Mouse (Mus musculus) spleen, adult 12 weeks (tissue): ENCODE data around the gene Foxo1.

Experiments used
- DNase-seq: peaks from one replicate; pipeline ENCODE4 v3.0.0; 2022; ENCODE audit warnings: low spot score

Gene Foxo1

DNA sequence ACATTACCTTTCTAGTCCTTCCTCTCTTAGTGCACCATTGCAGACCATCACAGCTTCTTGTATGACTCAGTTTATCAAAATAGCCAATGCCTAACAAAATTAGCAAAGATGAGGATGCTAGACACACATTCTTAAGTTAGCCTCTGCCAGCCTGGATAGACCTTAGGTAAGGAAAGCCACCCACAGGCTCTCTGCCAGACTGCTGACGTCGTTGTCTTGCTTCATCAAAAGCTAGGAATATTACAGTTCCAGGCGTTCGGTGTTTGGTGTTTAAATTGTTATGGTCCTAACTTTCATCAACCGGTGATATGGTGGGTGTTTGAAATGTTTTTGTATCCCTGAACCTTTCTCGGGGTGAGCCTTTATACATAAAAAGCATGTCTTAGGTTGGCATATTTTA, 96.4 kb downstream of the Foxo1 start:
- DNase-seq: no peak

DNA sequence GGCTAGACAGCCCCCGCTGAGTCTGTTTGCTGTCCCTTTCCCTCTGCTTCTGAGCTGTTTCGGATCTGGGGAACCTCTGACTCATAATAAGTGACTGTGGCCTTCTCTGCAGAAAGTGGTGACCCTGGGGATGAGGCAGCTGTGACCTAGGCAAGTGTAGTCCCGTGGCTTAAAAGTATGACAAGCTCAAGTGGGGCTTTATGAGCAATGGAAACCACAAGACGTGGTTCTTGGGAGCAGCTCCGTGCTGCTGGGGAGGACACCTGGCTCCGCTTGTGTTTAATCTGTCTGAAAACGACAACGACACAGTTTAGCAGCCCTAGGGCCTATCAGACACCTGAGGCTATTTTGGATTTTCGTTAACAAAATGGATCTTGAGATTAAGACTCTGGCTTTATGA, 101.1 kb downstream of the Foxo1 start:
- no peak for DNase-seq

DNA sequence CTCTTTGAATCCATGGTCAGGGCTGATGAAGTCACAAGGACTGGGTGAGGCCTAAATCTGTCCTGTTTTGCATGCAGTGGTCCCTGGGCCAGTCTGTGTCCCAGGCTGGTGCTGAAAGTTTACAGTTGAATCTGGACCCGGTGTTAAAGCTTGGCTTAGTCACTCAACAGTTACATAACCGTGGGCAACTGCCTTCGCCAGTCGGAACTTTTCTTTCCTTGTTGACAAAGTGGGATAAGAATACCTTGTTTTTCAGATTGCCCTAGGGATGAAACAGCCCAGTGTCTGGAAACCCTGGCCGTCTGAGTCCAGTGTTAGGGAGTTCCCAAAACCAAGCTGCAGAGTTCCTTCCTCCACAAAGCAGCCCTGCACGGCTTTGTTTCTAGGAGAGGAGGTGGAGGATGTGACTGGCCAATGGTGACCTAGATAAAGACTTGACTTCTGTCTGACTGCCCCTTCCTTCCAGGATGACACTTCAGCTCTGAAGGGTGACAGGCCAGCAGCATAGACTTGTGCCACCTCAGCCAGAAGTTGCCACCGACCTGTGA, 101.8 kb downstream of the Foxo1 start:
- no peak for DNase-seq

DNA sequence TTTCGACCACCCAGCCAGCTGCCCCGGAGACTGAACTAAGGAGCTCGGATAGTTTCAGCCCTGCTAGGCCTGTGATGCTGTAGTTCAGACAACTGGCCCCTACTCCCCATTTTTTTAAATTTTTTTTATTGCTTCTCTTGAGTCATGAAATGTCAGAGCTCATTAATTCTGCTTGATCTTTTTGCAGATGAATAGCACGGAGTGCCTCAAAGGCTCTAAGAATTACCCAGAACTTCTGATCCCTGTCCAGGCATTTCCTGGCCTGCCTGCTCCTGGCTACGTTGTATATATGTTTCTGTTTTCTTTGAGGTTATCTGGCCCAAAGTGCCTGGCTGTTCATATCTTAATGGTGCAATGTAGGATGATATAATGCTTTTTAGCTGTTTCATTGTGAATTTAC, 108.8 kb downstream of the Foxo1 start:
- no peak for DNase-seq

DNA sequence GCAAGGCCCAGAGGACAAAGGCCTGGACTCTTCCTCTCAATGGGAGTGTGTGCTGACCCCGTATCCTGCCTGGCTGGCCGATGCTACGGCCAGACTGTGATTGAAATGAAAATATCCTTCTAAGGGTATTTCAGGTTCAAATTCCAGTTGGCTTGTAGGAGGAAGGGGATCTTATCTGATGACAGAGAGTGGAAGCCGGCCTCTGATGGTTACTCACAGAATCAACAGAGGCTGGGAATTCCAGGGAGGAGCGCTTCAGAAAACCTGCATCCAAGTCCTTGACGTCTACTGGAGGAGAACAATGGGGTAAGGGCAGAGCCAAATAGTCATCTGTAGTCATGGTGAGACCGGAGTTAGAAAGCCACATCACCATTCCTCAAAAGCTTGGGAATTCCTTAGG, 115.2 kb downstream of the Foxo1 start:
- DNase-seq: no peak

DNA sequence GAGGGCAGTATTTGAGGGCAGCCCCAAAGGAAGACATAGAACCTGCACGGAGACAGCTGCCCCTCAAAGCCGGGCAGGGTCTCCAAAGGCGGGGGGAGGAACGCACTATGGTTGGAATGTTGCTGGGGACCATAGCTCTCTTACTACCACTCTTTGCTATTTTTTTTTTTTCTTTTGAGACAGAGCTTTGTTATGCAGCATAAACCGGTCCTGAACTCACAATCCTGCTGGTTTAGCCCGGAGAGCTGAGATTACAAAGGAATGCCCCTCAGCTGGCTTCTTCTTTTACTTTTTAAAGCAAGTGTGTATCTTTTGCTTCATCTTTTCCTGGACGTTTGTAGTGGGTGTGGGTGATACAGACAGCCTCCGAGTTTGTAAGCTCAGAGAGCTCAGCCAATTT, 118.2 kb downstream of the Foxo1 start:
- no peak for DNase-seq

DNA sequence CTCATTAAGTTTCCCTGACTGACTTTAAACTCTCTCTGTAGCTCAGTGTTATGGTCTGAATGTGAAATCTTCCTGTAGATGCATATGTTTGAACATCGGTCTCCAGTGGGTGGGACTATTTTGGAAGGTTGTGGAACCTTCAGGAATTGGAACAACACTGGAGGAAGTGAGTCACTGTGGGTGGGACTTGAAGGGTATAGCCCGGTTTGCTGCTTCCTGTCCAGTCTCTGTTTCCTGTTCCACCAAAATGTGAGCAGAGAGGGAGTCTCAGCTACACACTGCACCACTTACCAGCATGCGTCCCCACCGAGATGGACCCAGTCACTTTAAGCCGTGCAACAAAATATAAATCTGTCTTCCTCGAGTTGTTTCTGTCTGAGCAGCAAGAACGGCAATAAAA, 122.2 kb downstream of the Foxo1 start:
- no peak for DNase-seq

DNA sequence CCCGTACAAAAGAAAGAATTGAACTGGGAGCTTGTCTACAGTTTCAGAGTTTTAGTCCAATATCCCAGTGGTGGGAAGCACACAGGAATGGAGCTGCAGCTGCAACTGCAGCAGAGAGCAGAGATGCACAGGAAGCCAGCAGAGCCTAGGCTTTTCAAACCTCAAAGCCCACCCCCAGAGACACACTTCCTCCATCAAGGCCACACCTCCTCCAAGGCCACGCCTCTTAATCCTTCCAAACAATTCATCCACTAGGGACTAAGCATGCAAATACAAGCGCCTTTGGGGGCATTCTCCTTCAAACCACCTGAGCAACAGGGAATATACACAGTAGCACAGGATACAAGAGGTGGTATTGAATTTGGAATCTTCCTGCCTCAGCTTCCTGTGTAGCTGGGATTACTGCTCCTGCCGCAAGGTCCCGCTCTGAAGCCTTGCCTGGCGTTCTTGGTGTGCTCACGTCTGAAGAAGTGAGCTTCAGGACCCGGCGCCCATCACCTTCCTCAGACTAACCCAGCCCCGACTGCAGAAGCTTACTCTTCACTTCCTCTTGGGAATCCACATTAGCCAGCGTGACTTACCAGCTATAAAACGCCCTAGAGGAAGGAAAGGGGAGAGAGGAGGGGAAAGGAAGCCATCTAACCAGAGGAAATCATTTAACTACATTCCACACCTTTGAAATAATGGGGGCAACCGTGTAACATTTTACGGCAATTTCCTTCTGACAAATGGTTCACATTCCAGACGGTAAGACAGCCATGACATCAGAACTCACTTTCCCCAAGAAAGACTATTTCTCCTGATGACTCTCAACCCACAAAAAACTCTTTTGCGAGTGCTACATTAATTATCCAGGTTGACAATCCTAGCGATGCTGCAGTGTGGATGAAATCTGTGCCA, 122.9 kb downstream of the Foxo1 start:
- no peak for DNase-seq

DNA sequence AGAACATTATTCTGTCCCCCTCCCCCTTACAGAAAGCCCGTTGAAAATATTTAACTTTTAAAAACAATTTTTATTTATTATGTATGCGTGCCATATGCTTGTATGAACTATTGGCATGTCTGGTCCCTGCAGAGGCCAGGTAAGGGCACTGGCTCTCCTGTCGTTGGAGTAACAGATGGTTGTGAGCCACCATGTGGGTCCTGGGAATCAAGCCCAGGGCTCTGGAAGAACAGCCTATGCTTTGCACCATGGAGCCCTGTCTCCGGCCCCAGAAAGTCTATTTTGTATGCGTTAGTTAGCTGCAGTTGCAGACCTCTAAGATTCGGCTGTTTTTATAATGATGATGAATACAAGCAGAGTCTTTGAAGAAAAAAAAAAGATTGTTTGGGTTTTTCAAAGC, 123.8 kb downstream of the Foxo1 start:
- DNase-seq: no peak

DNA sequence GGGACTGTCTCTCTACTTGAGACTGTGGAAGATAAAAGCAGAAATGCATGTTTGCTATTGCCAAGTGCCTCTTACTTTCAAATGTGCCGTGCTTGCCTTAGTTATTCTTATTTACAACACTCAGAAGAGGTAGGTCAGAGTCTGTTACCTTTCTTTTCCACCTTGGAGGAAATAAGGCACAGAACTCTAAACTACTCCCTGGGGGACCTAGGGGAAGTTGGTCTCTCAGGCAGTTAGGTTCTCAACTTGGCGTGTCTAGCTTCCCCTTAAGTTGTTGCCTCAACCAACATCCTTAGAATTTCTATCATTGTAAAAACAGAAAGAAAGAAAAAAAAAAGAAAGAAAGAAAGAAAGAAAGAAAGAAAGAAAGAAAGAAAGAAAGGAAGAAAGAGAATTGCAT, 124.4 kb downstream of the Foxo1 start:
- no peak for DNase-seq

DNA sequence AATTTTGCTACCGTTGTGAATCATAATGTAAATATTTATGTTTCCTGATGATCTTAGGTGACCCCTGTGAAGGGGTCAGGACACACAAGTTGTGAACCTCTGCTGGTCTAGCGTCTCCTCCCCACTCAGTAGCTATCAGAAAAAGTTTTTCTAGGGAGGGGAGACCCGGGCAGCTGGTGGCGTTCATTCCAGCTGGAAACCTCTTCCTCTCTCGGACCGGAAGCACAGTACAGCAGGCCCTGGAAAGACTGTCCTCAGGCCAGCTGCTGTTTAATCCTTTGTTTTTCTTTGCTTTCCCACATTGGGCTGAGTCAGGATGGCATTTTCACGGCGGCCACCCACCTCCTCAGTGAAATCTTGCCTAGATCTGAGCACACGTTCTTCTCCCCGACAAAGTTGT, 125.0 kb downstream of the Foxo1 start:
- DNase-seq: no peak

DNA sequence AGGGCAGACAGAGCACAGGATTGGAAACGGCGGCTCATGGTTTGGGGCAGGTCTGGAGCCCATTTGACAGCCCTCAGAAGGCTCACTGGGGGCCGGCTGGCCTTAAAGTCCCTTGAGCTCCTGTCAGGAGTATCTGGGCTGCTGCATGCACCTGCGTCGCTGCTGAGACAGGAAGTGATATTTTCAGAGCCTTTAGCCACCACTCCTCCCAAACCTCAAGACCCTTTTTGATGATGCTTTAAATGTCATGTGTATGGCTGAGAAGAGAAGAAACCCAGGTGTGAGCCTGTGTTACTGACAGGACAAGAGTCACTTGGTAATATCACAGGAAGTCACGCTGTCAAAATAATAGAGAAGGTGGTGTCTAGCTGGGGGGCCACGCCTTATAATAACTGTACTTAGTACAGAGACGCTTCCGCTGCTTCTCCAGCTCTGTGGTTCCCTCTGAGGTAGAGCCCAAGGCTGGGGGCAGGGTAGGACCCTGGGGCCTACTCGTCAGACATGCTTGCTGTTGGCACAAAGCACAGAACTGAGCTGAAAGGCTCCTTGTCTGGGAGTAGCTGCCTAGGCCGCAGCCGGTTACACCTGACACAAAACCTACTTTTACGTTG, 128.1 kb downstream of the Foxo1 start:
- DNase-seq: peak; percentile 42

DNA sequence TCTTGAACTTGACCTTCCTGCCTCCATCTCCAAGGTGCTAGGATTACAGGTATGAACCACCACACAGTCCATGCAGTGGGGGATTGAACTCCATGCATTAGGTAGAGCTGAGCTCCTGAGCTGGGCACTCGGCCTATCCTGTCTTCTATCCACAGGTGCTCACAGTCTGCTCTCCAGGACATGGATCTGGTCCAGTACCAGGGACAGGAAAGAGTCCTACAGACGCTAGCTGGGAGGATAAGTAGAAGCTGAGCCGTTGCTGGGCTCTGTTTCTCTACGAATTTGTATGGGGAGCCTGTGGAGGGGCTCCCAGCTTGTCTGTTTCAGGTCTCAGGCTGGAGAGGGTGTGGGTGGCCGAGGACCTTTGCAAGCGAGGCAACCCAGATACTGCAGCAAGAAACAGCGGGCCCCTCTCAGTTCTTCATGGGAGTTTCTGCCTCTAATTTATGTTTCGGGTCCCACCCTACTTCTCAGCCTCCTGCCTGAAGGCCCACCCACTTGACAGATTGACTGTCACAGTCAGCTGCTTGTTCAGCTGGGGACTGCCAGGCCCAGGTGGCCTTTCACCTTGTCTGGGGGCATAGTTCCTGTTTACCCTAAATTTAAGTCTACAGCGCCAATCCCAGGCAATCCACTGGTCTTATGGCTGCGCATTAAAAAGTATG, 128.9 kb downstream of the Foxo1 start:
- DNase-seq: no peak

DNA sequence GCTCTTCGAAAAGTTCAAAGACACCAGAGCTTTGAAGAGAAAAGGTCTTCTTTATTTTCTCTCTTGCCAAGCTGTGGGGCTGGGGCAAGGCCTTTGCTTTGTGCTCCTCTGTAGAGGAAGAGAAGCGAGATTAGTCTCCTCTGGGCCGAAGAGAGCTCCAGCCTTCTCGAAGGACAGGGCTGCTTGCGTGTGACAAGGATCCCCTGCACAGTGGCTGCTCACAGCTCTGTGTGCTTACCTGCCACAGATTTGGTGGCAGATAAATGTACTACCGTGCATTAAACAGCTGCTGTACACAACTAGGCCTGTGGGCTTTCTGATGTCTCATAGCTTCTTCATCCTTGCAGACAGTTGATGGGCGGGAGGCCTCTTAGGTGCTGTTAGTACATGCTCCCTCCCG, 129.8 kb downstream of the Foxo1 start:
- DNase-seq: no peak

DNA sequence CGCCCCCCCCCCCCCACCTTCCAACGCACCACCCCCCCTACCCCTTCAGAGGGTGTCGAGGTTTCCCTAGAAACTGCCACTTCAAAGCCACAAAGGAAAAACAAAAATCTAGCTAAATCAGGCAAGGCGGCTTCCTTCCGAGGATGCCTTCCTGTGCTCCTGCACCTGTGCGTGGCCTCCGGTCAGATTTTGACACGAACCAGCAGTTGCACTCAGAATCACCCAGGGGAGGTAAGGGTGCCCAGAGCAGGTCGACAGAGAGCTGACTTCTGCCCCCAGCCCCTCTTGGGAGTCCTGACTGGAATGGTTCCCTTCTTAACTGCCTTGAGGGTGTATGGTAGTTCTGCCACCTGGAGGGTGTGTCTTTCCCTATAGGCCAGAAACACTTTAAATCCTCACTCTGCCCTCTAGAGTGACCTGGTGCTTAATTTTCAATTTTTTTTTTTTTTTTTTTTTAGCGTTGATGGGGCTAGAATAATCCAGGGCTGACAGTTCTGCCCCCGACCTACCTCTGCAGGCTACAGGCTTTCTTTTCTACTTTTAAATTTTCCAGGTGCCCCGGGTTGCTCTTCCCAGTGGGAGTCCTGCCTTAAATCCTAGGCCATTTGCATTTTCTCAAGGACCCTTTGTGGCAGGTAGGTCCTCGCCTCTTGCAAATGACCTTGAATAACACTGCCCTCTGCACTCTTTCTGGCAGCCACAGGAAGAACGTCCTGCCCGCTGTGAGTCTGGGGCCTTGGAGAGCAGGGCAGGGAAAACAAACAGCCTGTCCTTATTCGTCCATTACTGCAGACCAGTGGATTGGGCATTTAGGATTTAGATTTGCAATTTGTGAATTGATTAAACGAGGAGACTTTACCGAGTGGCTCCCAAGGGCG, 132.4 kb downstream of the Foxo1 start:
- no peak for DNase-seq

DNA sequence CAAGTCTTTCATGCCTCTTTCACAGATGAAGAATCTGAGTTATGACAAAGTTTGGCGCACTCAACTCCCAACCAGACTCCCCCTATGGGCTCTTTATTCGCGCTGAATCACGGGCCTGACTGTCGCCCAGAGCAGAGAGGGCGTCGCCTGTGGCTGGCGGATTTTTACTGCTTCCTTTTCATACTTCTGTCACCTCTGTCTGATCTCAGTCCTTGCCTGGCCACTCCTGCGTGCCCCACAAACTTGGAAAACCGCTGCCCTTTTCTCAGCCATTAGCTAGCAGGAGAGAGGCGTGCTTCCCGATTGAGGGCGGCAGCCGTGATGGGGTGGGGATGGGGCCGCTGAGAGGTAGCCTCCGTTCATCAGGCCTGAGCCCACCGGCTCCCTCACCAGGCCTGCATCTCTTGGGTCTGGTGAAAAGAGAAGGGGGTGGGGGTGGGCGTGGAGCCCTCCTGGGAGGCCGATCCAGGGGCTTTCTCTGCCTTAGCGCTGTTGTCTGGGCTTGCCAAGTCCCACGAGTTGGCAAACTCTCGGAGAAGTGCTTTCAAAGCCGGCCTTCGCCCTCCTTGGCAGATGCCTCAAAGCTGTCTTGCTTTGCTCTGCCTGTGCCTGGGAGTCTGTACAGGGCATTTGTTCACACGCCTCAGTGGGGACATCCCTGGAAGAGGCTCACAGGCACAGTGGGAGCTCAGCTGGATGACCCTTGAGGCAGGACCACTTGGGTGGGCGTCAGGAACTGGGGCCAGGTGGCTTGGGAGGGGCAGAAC, 133.2 kb downstream of the Foxo1 start:
- DNase-seq: no peak
